Mouse (Mus musculus) hindbrain, embryonic 10.5 days (tissue): Measurements from ENCODE around the gene St7. TPM values are rescaled to one million over a fixed set of nuclear protein-coding genes. Genes with fewer than 3 reads are reported as not detected.

Experiments used
- polyA plus RNA-seq: library from polyadenylated mRNA; unstranded; fragments of >200 nt; fragmentation: Nextera tagmentation; extraction: Ambion mirVana; gene quantifications from 2 replicates; pipeline ENCODE4 v1.2.1, GENCODE M21; 2016

The St7 gene
- polyA plus RNA-seq, 1 experiment from 2014 or later = 34.8 TPM

Other genes starting within 250 kb of the St7 start
- 1.9 and 3.2 TPM in 2 replicates for gene Met, start 229.1 kb upstream of the St7 start, polyA plus RNA-seq
- 172 and 213 TPM in 2 replicates for gene Capza2, start 56.7 kb upstream of the St7 start, polyA plus RNA-seq